Mouse (Mus musculus) adrenal gland, postnatal 14 days (tissue): ENCODE measurements around the gene Hbb-y. TPM values are rescaled to one million over a fixed set of nuclear protein-coding genes. Genes with fewer than 3 reads are reported as not detected.
"Not testable (repeated sequence)": the region's sequence is repeated elsewhere in the genome, so short reads cannot be mapped to it uniquely, and the experiment has no call there.

Experiments
- DNase-seq: peaks from one replicate; pipeline ENCODE4 v3.0.0; 2021; ENCODE audit warnings: mixed read lengths
- total RNA-seq: library from RNA; stranded (reverse); gene quantifications from 2 replicates; pipeline ENCODE4 v1.2.3, GENCODE M21; 2021

The Hbb-y gene
- total RNA-seq, 1 experiment from 2014 or later, result not detected

- DNase-seq, result not testable (repeated sequence)
Measured at GRCm38 (mm10) chr7:103813152-103813551, 39.9 kb downstream of the Hbb-y start.

DNA sequence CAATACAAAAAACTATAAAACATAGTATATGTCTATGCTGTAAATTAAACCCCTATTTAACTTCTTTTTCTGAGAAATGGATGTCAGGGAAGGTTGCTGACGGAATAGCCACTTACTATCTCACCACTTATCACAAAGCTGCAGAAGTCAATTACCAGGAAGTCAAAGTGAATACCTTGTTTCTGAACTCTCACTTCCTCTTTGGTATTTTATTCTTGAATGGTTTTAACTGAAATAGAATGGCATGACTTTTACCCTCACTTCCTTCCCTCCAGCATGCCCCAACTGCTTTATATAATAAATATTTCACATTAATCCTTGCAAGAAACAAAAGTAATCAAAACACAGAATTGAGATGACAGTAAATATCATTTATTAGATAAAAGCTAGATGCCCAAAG lies 40.8 kb downstream of the Hbb-y start:
- DNase-seq, result no peak

- no peak for DNase-seq
Measured at GRCm38 (mm10) chr7:103811223-103811845, 41.7 kb downstream of the Hbb-y start.

DNA sequence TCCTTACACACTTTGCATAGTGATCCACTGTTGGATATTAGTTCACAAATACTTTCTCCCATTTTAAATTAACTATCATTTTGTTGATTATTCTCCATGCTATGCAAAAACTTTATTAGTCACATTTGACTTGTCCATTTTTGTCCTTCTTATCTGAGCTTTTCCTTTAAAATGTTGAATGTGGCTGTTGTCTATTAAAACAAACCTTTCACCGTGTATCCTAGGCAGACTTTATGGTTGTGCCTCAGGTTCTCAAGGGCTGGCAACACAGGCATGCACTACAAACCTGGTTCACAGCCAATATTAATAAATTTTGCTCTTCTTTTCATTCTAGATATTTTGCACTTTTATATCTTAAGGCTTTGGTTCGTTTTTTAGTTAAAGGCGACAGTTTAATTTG lies 42.3 kb downstream of the Hbb-y start:
- no peak for DNase-seq

GRCm38 (mm10) chr7:103810296-103810695 lies 42.7 kb downstream of the Hbb-y start:
- no peak for DNase-seq

DNA sequence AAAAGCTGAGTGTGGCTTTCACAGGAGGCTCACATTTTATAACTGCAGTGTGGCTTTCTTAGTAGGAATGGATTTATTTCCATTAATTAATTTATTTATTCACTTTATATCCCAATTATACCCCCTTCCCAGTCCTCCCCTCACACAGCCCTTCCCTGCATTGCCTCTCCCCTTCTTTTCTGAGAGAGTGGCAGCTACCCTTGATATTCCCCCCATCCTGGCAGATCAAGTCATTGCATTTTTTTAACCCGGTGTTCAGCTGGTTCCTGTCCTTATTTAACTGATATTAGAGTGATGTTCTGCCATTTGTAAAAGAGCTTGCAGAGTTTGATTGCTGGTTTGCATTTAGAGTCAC lies 43.2 kb downstream of the Hbb-y start:
- DNase-seq, result no peak

DNA sequence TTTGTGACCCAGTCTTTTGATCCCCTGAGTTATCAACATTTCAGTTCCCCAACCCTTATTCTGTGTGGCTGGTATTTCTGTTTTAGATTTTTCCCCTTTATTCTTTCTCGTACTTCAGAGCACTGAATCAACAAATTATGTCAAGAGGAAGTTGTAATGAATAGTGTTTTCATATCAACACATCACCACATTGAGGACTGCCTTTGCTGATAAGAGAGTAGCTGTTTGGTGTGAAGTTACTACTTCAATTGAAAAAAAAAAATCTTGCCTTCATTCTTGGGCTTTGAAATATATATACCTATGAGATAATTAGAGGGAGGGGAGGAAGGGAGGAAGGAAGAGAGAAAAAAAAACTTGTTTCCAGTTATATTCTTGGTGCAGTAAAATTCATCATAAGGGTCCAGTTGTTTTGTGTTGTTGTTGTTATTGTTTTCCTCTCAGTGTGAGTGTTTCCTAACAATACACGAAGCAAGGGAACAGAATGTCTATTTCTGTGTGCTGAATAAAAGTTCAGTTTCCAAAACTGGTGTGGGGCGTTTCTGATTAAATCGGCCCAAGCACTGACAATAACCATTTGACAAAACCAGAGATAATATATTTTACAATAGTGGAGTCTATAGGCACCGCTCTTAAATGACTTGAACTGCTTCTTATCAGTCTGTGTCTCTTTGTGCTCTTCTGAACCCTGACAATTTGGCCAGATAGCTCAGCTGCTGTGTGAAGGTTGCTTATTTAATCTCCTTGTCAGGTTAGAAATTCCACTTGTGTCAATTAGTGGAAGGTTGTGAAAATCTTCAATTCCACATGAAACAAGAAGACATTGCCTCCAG lies 43.8 kb downstream of the Hbb-y start:
- DNase-seq, result no peak

DNA sequence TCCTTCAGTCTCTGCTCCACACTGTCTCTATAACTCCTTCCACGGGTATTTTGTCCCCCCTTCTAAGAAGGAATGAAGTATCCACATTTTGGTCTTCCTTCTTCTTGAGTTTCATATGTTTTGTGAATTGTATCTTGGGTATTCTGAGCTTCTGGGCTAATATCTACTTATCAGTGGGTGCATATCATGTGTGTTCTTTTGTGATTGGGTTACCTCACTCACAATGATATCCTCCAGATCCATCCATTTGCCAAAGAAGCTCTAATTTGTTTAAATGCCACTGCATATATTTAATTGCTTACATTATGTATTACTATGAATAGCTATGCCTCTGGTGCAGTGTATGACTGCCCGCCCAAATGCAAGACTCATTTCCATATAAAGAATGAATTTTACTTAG lies 44.9 kb downstream of the Hbb-y start:
- not testable (repeated sequence) for DNase-seq

DNA sequence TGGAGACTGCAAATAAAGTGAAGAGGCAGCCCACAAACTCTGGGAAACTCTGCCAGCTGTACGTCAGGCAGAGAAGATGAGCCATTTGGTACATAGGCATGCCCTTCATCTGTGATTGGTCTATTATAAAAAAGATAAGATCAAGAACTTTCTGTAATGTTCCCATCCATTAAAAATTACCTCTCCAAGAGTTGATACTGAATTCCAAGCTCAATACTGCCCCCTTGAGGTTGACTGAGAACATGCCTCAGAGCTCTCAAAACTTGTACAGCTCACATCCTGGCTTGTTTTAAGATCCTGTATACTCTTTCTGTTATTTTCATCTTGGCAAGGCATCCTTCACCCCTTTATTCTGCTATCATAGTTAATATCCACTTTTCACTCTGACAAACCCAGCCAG lies 46.2 kb downstream of the Hbb-y start:
- peak; percentile 30 for DNase-seq

Other genes starting within 250 kb of the Hbb-y start
- not detected in 2 replicates for gene Olfr620, start 240.7 kb downstream of the Hbb-y start, total RNA-seq
- not detected in 2 replicates for gene Olfr622, start 210.5 kb downstream of the Hbb-y start, total RNA-seq
- gene Olfr623, start 189.5 kb downstream of the Hbb-y start, total RNA-seq, result not detected in 2 replicates
- 0.04 TPM in 1 of 2 replicates, not detected in the other for gene Olfr624, start 182.0 kb downstream of the Hbb-y start, total RNA-seq
- gene Olfr625-ps1, start 170.5 kb downstream of the Hbb-y start, total RNA-seq, result not detected in 2 replicates
- gene Olfr243, start 138.5 kb downstream of the Hbb-y start, total RNA-seq, result not detected in 2 replicates
- gene Olfr628, start 122.8 kb downstream of the Hbb-y start, total RNA-seq, result not detected in 2 replicates
- gene Olfr629, start 108.3 kb downstream of the Hbb-y start, total RNA-seq, result not detected in 2 replicates
- gene Olfr630, start 95.9 kb downstream of the Hbb-y start, total RNA-seq, result not detected in 2 replicates
- gene Olfr69, start 81.6 kb downstream of the Hbb-y start, total RNA-seq, result not detected in 2 replicates
- not detected in 2 replicates for gene Olfr68, start 73.5 kb downstream of the Hbb-y start, total RNA-seq
- not detected in 2 replicates for gene Olfr67, start 61.4 kb downstream of the Hbb-y start, total RNA-seq
- gene Hbb-bt, start 39.2 kb downstream of the Hbb-y start, total RNA-seq, result 1,182 and 1,430 TPM in 2 replicates
- gene Hbb-bs, start 25.1 kb downstream of the Hbb-y start, total RNA-seq, result 8,688 and 11,965 TPM in 2 replicates
- not detected in 2 replicates for gene Hbb-bh2, start 12.7 kb downstream of the Hbb-y start, total RNA-seq
- not detected in 2 replicates for gene Hbb-bh1, start 10.1 kb downstream of the Hbb-y start, total RNA-seq
- gene Olfr66, start 33.0 kb upstream of the Hbb-y start, total RNA-seq, result not detected in 2 replicates
- not detected in 2 replicates for gene Olfr64, start 41.3 kb upstream of the Hbb-y start, total RNA-seq
- not detected in 2 replicates for gene Olfr65, start 50.3 kb upstream of the Hbb-y start, total RNA-seq
- not detected in 2 replicates for gene Olfr631, start 75.6 kb upstream of the Hbb-y start, total RNA-seq
- gene Olfr632, start 81.1 kb upstream of the Hbb-y start, total RNA-seq, result not detected in 2 replicates
- not detected in 2 replicates for gene Olfr633, start 91.2 kb upstream of the Hbb-y start, total RNA-seq
- gene Olfr635, start 117.9 kb upstream of the Hbb-y start, total RNA-seq, result not detected in 2 replicates
- gene Olfr638, start 145.5 kb upstream of the Hbb-y start, total RNA-seq, result not detected in 2 replicates
- gene Olfr639, start 164.1 kb upstream of the Hbb-y start, total RNA-seq, result not detected in 2 replicates
- not detected in 2 replicates for gene Olfr640, start 172.4 kb upstream of the Hbb-y start, total RNA-seq
- not detected in 2 replicates for gene Olfr641, start 182.2 kb upstream of the Hbb-y start, total RNA-seq
- gene Olfr642, start 199.4 kb upstream of the Hbb-y start, total RNA-seq, result not detected in 2 replicates
- not detected in 2 replicates for gene 4930516K23Rik, start 208.2 kb upstream of the Hbb-y start, total RNA-seq
- gene Olfr644, start 218.7 kb upstream of the Hbb-y start, total RNA-seq, result not detected in 2 replicates
- gene Olfr645, start 232.2 kb upstream of the Hbb-y start, total RNA-seq, result not detected in 2 replicates